17 mouse cellular contexts compared by ENCODE assay signal in genomic region chr9:113514846-113515702, GRCm38 (mm10).
DNase-seq lines count a peak whose midpoint lies in the region; ATAC-seq lines count a peak whose summit lies in the region.
"Had no signal": no experiment of that assay in that cellular context is flagged by ENCODE, and none has a peak within 500 bp of the region (broad histone marks: within the 10 kb centered on the region; RNA-seq: fewer than 3 reads in every experiment).

No protein-coding gene starts in this region.

- peaks cover 5% of the 10 kb centered on the region; the same call in 1 of the 2 replicates for H3K4me1 ChIP-seq in heart, embryonic 10.5 days
- peaks cover 5% of the 10 kb centered on the region for H3K4me1 ChIP-seq in neural tube, embryonic 15.5 days
- H3K4me1 ChIP-seq: hindbrain, embryonic 15.5 days; midbrain, embryonic 15.5 days had no signal

- H3K4me2 ChIP-seq in neural tube, embryonic 15.5 days, result no peak overlapping the region
- H3K4me2 ChIP-seq: hindbrain, embryonic 15.5 days; limb, embryonic 13.5 days; midbrain, embryonic 15.5 days; neural tube, embryonic 12.5 days had no signal

- WGBS in heart, embryonic 10.5 days, result 88% methylated on average over 23 of the region's 23 CpGs
- 71% methylated on average over 23 of the region's 23 CpGs for WGBS in neural tube, embryonic 15.5 days

- no peaks in the 10 kb centered on the region for H3K9me3 ChIP-seq in heart, embryonic 10.5 days
- no peaks in the 10 kb centered on the region for H3K9me3 ChIP-seq in neural tube, embryonic 15.5 days (replicated peaks)
- H3K9me3 ChIP-seq: hindbrain, embryonic 15.5 days; limb, embryonic 13.5 days; midbrain, embryonic 15.5 days; neural tube, embryonic 12.5 days had no signal

- H3K27me3 ChIP-seq in heart, embryonic 10.5 days (ENCODE audit: insufficient read depth, poor library complexity, severe bottlenecking), result no peaks in the 10 kb centered on the region
- H3K27me3 ChIP-seq in neural tube, embryonic 15.5 days (replicated peaks), result no peaks in the 10 kb centered on the region
- H3K27me3 ChIP-seq: hindbrain, embryonic 15.5 days; limb, embryonic 13.5 days; midbrain, embryonic 15.5 days; neural tube, embryonic 12.5 days had no signal

- H3K4me3 ChIP-seq in heart, embryonic 10.5 days, result no peak overlapping the region
- no peak overlapping the region for H3K4me3 ChIP-seq in neural tube, embryonic 15.5 days (replicated peaks)
- H3K4me3 ChIP-seq: hindbrain, embryonic 15.5 days; limb, embryonic 13.5 days; midbrain, embryonic 15.5 days; neural tube, embryonic 12.5 days had no signal

- H3K27ac ChIP-seq in heart, embryonic 10.5 days, result no peak overlapping the region
- peak overlapping the region; percentile 34; the same call in 1 of the 2 replicates for H3K27ac ChIP-seq in neural tube, embryonic 15.5 days (replicated peaks)
- H3K27ac ChIP-seq: hindbrain, embryonic 15.5 days; limb, embryonic 13.5 days; midbrain, embryonic 15.5 days; neural tube, embryonic 12.5 days had no signal

- H3K36me3 ChIP-seq in heart, embryonic 10.5 days, result no peaks in the 10 kb centered on the region
- no peaks in the 10 kb centered on the region for H3K36me3 ChIP-seq in neural tube, embryonic 15.5 days
- H3K36me3 ChIP-seq: hindbrain, embryonic 15.5 days; limb, embryonic 13.5 days; midbrain, embryonic 15.5 days; neural tube, embryonic 12.5 days had no signal

- peak; percentile 35 for DNase-seq in heart, embryonic 10.5 days (ENCODE audit: low spot score)
- no peak for DNase-seq in heart, postnatal 36 days
- DNase-seq in left cerebral cortex, postnatal 36 days (ENCODE audit: low spot score in 2 of 2), result peak; percentile 18 to 27
- no peak for DNase-seq in left cerebral cortex, adult 8-10 months (ENCODE audit: low spot score in 2 of 2)
- peak; percentile 55 to 56 for DNase-seq in cerebellum, postnatal 25 days
- DNase-seq in adipocyte (ENCODE audit: low spot score), result no peak
- DNase-seq: gastrocnemius, postnatal 25 days; kidney, adult 8-10 months; lung, adult 18-20 months; lung, postnatal 4 days; retina, postnatal 1 day had no signal

- intact Hi-C loops in heart, postnatal 36 days (cut with DNase I), result no loop called here
- intact Hi-C loops in left cerebral cortex, postnatal 36 days (cut with DNase I), result no loop called here

- no peak overlapping the region for H3K9ac ChIP-seq in neural tube, embryonic 15.5 days (replicated peaks)
- H3K9ac ChIP-seq: hindbrain, embryonic 15.5 days; limb, embryonic 13.5 days; midbrain, embryonic 15.5 days; neural tube, embryonic 12.5 days had no signal

- ATAC-seq in neural tube, embryonic 15.5 days (ENCODE audit: low FRiP score), result no peak
- ATAC-seq: CD4-positive, CD25-positive, alpha-beta regulatory T cell, adult 4 months; midbrain, embryonic 15.5 days had no signal

Comparison
In these comparisons a context has a peak if more than half of its experiments do, and no peak if none do; other contexts are left out.
1. DNase-seq: peak in heart, embryonic 10.5 days (single experiment), left cerebral cortex, postnatal 36 days (2 of 2) and cerebellum, postnatal 25 days (2 of 2); none in heart, postnatal 36 days (0 of 2), left cerebral cortex, adult 8-10 months (0 of 2) and adipocyte (single experiment).